Mouse (Mus musculus): ENCODE measurements at regions not wholly inside any gene's neighbourhood (a gene's known extent, or its start where the extent isn't known, plus 50 kb on each side); places are given as distances from the start of the nearest gene placed in this dataset.

DNA sequence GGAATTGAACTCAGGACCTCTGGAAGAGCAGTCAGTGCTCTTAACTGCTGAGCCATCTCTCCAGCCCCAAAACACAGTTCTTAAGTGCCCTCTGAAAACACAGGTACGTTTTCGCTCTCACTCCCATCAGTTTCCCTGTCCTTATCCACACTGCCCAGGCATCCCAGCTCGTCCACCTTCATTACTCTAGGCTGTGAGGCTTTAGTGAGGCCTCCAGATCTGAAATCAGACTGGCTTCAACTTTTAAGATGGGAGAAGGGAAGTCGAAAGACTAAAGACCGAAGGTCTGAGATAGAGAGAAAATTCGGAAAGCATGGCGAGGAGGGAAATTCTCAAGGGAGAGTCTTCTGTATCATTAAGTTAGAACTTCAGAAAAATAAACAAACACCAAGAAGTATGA is 54.8 kb upstream of the Tet2 start:
- no peaks in the 10 kb centered on the region for H3K27me3 ChIP-seq (ENCODE audit: control insufficient read depth, insufficient read depth, low read length)
- 93% methylated on average over 7 of the region's 7 CpGs for WGBS
- H3K4me1 ChIP-seq (ENCODE audit: control insufficient read depth, insufficient read depth, insufficient read length) = no peaks in the 10 kb centered on the region
- H3K36me3 ChIP-seq (ENCODE audit: control insufficient read depth, insufficient read depth, low read length) = no peaks in the 10 kb centered on the region
- DNase-seq (ENCODE audit: low read depth in 1 of 2, low spot score in 2 of 2) = no peak
- no peak overlapping the region for H3K4me3 ChIP-seq (ENCODE audit: extremely low read depth, insufficient read depth, insufficient read length)
- no peak overlapping the region for H3K27ac ChIP-seq (ENCODE audit: insufficient read depth, low read length)
- TF ChIP-seq POLR2A (IDR thresholded peaks at IDR 0.05; ENCODE audit: low read depth, low read length) = no peak
- TF ChIP-seq CTCF (IDR thresholded peaks at IDR 0.05; ENCODE audit: extremely low read depth, insufficient read depth, insufficient read length, insufficient replicate concordance) = no peak

DNA sequence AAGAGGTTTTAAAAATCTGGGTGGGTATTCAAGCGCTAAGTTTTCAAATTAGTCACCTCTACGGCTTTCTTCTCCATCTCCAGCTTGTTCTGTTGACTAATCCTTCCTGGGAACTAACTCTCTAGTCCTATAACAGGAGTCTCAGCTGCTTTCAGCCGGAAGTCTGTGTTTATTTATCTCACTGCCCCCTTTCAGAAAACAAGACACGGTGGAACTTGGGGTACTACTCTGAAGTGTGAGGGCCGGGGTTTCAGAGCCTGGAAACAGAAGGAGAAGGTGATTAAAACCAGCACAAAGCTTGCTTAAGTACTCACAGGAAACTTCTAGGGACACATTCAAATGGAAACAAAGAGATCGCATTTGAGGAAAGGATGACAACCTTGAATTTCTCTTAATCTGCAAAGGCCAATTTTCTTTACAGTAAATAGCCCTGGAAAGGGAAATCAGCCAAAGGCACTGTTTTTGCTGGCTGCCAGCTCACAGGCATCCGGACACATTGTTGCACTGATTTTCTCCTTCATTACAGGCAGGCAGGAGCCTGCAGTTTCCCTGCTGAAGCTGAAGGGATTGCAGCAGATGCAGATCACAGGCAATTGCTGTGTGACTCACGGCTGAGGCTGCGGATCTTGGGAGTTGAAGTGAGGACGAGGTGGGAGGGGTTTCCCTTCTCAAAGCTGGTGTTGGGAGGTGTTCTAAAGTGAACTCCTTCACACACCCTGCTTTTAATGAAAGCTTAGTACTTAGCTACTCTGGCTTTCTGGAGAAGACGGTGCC is 55.7 kb upstream of the Tet2 start:
- H3K27ac ChIP-seq (ENCODE audit: insufficient read depth, low read length) = no peak overlapping the region
- WGBS = 67% methylated on average over 11 of the region's 11 CpGs
- no peaks in the 10 kb centered on the region for H3K27me3 ChIP-seq (ENCODE audit: control insufficient read depth, insufficient read depth, low read length)
- H3K4me3 ChIP-seq (ENCODE audit: extremely low read depth, insufficient read depth, insufficient read length) = no peak overlapping the region
- no peaks in the 10 kb centered on the region for H3K36me3 ChIP-seq (ENCODE audit: control insufficient read depth, insufficient read depth, low read length)
- no peaks in the 10 kb centered on the region for H3K4me1 ChIP-seq (ENCODE audit: control insufficient read depth, insufficient read depth, insufficient read length)
- TF ChIP-seq POLR2A (IDR thresholded peaks at IDR 0.05; ENCODE audit: low read depth, low read length) (no peak), CTCF (IDR thresholded peaks at IDR 0.05; ENCODE audit: extremely low read depth, insufficient read depth, insufficient read length, insufficient replicate concordance) (no peak)
- DNase-seq (ENCODE audit: low read depth in 1 of 2, low spot score in 2 of 2) = no peak

DNA sequence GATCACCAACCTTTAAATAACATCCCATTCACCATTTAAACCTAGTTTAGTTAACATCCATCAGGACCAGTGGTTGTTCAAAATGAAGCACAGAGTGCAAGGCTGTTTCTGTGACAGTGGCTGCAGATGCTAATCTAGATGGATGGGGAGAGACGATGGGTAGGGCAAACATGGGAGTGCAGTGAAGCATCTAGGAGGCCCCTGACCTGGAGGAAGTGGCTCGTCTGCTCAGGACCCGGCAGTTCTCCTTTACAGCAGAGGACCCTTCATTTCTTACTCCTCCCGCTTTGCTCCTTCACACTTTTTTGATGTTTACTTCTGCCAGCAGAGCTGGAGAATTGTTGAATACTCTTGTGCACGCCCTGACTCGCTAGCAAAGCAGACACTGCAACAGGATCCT is 60.5 kb upstream of the Tet2 start:
- 76% methylated on average over 6 of the region's 6 CpGs for WGBS
- TF ChIP-seq POLR2A (IDR thresholded peaks at IDR 0.05; ENCODE audit: low read depth, low read length) = no peak
- no peak for TF ChIP-seq CTCF (IDR thresholded peaks at IDR 0.05; ENCODE audit: extremely low read depth, insufficient read depth, insufficient read length, insufficient replicate concordance)
- no peak for DNase-seq (ENCODE audit: low read depth in 1 of 2, low spot score in 2 of 2)
- H3K36me3 ChIP-seq (ENCODE audit: control insufficient read depth, insufficient read depth, low read length) = no peaks in the 10 kb centered on the region
- H3K4me3 ChIP-seq (ENCODE audit: extremely low read depth, insufficient read depth, insufficient read length) = no peak overlapping the region
- H3K4me1 ChIP-seq (ENCODE audit: control insufficient read depth, insufficient read depth, insufficient read length) = no peaks in the 10 kb centered on the region
- no peaks in the 10 kb centered on the region for H3K27me3 ChIP-seq (ENCODE audit: control insufficient read depth, insufficient read depth, low read length)
- no peak overlapping the region for H3K27ac ChIP-seq (ENCODE audit: insufficient read depth, low read length)

DNA sequence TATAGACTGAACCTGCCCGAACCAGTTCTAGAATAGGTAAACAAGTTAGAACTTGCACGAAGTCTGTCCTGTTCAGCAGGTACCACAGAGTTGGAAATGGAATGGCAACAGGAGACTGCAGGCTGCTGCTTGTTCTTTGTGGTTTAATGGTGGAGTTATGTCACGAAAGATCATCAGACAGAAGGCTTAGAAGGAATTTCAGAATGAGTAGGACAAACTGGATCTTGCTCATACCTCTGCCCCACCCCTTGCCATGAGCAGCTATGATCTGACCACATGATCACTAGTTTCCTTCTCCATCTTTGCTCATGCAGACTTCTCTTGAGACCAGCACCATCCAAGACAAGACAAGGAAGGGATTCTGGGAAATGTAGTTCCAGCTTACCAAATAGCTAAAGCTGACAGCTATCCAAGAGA is 63.9 kb upstream of the Tet2 start:
- 93% methylated on average over 3 of the region's 3 CpGs for WGBS
- H3K4me3 ChIP-seq (ENCODE audit: extremely low read depth, insufficient read depth, insufficient read length) = no peak overlapping the region
- H3K27ac ChIP-seq (ENCODE audit: insufficient read depth, low read length) = no peak overlapping the region
- TF ChIP-seq POLR2A (IDR thresholded peaks at IDR 0.05; ENCODE audit: low read depth, low read length) (no peak), CTCF (IDR thresholded peaks at IDR 0.05; ENCODE audit: extremely low read depth, insufficient read depth, insufficient read length, insufficient replicate concordance) (no peak)
- H3K36me3 ChIP-seq (ENCODE audit: control insufficient read depth, insufficient read depth, low read length) = no peaks in the 10 kb centered on the region
- DNase-seq (ENCODE audit: low read depth in 1 of 2, low spot score in 2 of 2) = no peak
- H3K27me3 ChIP-seq (ENCODE audit: control insufficient read depth, insufficient read depth, low read length) = no peaks in the 10 kb centered on the region
- no peaks in the 10 kb centered on the region for H3K4me1 ChIP-seq (ENCODE audit: control insufficient read depth, insufficient read depth, insufficient read length)

DNA sequence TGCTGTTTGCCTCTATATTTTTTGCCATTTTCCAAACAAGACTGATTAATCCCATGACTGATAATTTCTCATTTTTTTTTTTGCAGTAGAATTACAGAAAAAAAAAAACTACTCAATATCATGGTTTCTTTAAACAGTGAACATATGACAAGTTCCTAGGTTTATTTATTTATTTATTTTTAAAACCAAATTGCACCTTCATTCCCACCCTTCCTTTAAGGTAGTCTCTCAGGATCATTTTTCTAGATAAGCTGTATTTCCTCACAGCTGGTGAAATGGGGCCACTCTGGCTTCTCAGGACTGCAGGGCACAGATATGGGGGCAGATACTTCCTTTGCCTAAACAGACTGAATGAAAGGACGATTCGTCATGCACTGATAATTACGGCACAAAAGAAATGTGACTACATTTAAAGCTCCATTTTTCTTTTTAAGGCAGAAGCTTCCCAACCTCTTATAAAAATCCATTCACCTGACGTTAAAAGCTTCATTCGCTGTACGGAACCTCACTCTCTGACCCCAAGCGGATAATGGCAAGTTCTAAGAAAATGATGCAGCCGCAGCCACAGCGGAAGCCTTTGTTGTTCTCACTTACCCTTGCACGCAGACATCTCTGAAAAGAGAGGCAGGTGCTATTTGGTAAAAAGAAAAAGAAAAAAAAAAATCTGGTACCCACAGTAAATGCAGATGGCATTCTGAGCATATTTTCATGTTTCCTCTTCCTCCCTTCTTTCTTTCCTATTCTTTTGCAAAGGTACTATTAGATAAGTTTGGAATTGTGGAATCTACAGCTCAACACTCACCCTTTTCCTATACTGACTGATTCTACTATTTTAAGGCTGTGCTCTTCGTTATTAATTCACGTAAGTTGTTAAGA is 69.1 kb upstream of the Tet2 start:
- 65% methylated on average over 12 of the region's 12 CpGs for WGBS
- Histone ChIP-seq H3K4me1 (ENCODE audit: control insufficient read depth, insufficient read depth, insufficient read length) (no peaks in the 10 kb centered on the region), H3K36me3 (ENCODE audit: control insufficient read depth, insufficient read depth, low read length) (no peaks in the 10 kb centered on the region), H3K27ac (ENCODE audit: insufficient read depth, low read length) (no peak overlapping the region), H3K27me3 (ENCODE audit: control insufficient read depth, insufficient read depth, low read length) (no peaks in the 10 kb centered on the region), H3K4me3 (ENCODE audit: extremely low read depth, insufficient read depth, insufficient read length) (no peak overlapping the region)
- TF ChIP-seq CTCF (IDR thresholded peaks at IDR 0.05; ENCODE audit: extremely low read depth, insufficient read depth, insufficient read length, insufficient replicate concordance) = no peak
- no peak for TF ChIP-seq POLR2A (IDR thresholded peaks at IDR 0.05; ENCODE audit: low read depth, low read length)
- DNase-seq (ENCODE audit: low read depth in 1 of 2, low spot score in 2 of 2) = no peak

DNA sequence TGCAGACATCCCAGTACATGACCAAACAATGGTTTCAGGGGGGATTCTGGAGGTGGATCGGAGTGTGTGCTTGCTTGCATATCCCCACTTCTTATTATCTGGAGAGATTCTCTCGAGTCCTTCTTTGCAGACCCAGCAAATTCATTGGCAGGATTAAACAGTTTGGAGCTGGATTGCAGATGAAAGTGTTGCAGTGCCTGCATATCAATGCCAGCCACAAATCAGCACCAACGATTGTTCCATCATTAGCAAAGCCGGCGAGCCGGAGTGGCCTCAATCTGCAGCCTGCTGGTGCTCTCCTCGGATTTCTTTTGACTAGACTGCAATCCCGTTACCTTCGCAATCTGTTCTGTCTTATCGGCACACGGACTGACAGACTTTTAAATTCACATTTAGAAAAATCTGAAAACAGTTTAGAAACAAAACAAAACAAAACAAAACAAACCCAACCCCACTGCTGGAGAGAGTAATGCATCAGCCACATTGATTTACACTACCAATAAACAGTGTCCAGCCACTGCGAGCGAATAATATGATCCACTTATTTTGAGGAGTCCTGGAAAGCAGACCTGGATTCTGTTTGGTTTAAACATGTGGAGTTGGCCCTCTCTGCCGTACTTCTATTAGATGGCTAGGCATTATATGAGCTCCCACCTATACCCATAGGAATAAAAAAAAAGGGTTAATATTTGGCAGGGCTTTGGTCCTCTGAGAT is 69.9 kb upstream of the Tet2 start:
- Histone ChIP-seq H3K36me3 (ENCODE audit: control insufficient read depth, insufficient read depth, low read length) (no peaks in the 10 kb centered on the region), H3K27me3 (ENCODE audit: control insufficient read depth, insufficient read depth, low read length) (no peaks in the 10 kb centered on the region), H3K27ac (ENCODE audit: insufficient read depth, low read length) (no peak overlapping the region), H3K4me1 (ENCODE audit: control insufficient read depth, insufficient read depth, insufficient read length) (no peaks in the 10 kb centered on the region), H3K4me3 (ENCODE audit: extremely low read depth, insufficient read depth, insufficient read length) (no peak overlapping the region)
- DNase-seq (ENCODE audit: low read depth in 1 of 2, low spot score in 2 of 2) = no peak
- no peak for TF ChIP-seq CTCF (IDR thresholded peaks at IDR 0.05; ENCODE audit: extremely low read depth, insufficient read depth, insufficient read length, insufficient replicate concordance)
- no peak for TF ChIP-seq POLR2A (IDR thresholded peaks at IDR 0.05; ENCODE audit: low read depth, low read length)
- 85% methylated on average over 14 of the region's 14 CpGs for WGBS
